In the genomic region with DNA sequence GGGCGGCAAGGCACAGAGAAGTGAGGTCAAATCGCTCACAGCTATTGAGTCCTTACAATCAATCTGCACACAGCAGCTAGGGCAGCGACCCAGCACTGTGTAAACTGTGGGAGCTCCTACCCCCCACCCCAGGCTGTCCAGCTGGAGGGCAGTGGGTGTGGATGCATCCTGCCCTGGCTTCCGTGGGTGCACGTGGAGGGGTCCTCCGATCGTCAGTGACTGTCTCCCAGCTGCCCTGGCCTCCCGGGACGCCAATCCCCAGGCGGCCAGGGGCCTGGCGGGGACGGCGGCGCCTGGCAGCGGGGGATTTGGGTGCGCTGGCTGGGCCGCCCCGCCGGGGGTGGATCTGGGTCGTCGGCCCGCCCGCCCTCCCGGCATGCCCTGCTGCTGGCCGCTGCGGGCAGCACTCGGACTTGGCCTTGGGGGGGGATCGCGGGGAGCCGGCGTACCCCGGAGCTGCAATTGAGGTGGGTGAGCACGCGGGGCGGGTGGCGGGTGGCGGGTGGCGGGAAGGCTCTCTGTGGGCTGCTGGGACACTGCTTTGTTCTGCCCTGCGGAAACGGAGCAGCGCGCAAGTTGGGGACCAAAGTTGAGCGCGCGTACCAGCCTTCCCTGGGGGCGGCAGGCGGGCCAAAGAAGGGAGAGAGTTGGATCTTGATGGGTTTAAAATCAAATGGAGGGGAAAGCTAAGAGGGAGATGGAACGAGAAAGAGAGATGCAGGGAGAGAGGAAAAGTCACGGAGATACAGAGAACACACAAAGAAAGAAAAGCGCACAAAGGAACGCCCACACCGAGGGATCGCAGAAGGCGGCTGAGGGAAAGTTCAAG, we compare ENCODE assay signal across 8 mouse cellular contexts. TPM values are rescaled to one million over a fixed set of nuclear protein-coding genes. Genes with fewer than 3 reads are reported as not detected.
DNase-seq lines count a peak whose midpoint lies in the region; ATAC-seq and TF ChIP-seq lines count a peak whose summit lies in the region.

Gene Tmem98, plus strand, starts transcription at position 183 of the 829 bp plus-strand sequence.

- H3K79me2 ChIP-seq in CH12.LX (replicated peaks; ENCODE audit: control insufficient read depth, extremely low read depth, insufficient read depth, poor library complexity, severe bottlenecking), result no peaks in the 10 kb centered on the region

- TF ChIP-seq EP300 in CH12.LX (IDR thresholded peaks at IDR 0.05; ENCODE audit: low read length), result no peak

- H3K36me3 ChIP-seq in CH12.LX (replicated peaks in 1 of 2; ENCODE audit: control insufficient read depth in 1 of 2, insufficient read depth in 1 of 2, low read length in 1 of 2), result peaks cover 0 to 18% of the 10 kb centered on the region in 2 experiments
- H3K36me3 ChIP-seq in embryonic facial prominence, embryonic 10.5 days (replicated peaks), result peaks cover 34% of the 10 kb centered on the region
- peaks cover 27% of the 10 kb centered on the region for H3K36me3 ChIP-seq in heart, embryonic 14.5 days (ENCODE audit: control insufficient read depth, insufficient read depth, low read length)
- peaks cover 6% of the 10 kb centered on the region; the same call in 1 of the 2 replicates for H3K36me3 ChIP-seq in stomach, embryonic 15.5 days

- no peak for TF ChIP-seq RAD21 in CH12.LX (IDR thresholded peaks at IDR 0.05; ENCODE audit: low read depth, low read length)

- peaks cover 17% of the 10 kb centered on the region for H3K27me3 ChIP-seq in CH12.LX (replicated peaks)
- no peaks in the 10 kb centered on the region for H3K27me3 ChIP-seq in embryonic facial prominence, embryonic 10.5 days (replicated peaks; ENCODE audit: low read depth, poor library complexity, severe bottlenecking)
- H3K27me3 ChIP-seq in heart, embryonic 14.5 days (ENCODE audit: control insufficient read depth, insufficient read depth, low read length), result no peaks in the 10 kb centered on the region
- no peaks in the 10 kb centered on the region for H3K27me3 ChIP-seq in stomach, embryonic 15.5 days (replicated peaks)

- H3K4me3 ChIP-seq in CH12.LX (replicated peaks in 1 of 3; ENCODE audit: low read depth in 2 of 3, low read length in 2 of 3, poor library complexity in 1 of 3), result peak within 1 kb of the TSS; percentile 53 to 65 (median 54)
- peak within 1 kb of the TSS; percentile 77 for H3K4me3 ChIP-seq in embryonic facial prominence, embryonic 10.5 days
- peak within 1 kb of the TSS; percentile 70 to 83 for H3K4me3 ChIP-seq in heart, embryonic 14.5 days (ENCODE audit: control insufficient read depth in 1 of 2, insufficient read depth in 1 of 2, low read depth in 1 of 2, low read length in 2 of 2)
- H3K4me3 ChIP-seq in stomach, embryonic 15.5 days (replicated peaks), result peak within 1 kb of the TSS; percentile 60

- dilution Hi-C loops in CH12.LX (cut with MboI; ENCODE audit: extremely low pct_ligation_motif_present, extremely low pct_unique_long_range_greater_than_20kb, low sequenced_read_pairs), result no loop called here

- in situ Hi-C loops in CH12.LX (cut with MboI; ENCODE audit: low pct_ligation_motif_present, low pct_unique_long_range_greater_than_20kb, low sequenced_read_pairs), result loop anchor here (5.0 to 25.0 kb wide), 3 partner anchors 113 to 523 kb away; no protein-coding TSS in a partner anchor

- peaks cover 10 to 28% of the 10 kb centered on the region in 2 experiments for H3K4me1 ChIP-seq in CH12.LX (ENCODE audit: control insufficient read depth in 1 of 2, insufficient read depth in 2 of 2)
- peaks cover 42% of the 10 kb centered on the region for H3K4me1 ChIP-seq in embryonic facial prominence, embryonic 10.5 days
- H3K4me1 ChIP-seq in heart, embryonic 14.5 days (ENCODE audit: control insufficient read depth in 2 of 2, insufficient read depth in 2 of 2, low read length in 2 of 2), result peaks cover 10 to 20% of the 10 kb centered on the region in 2 experiments
- H3K4me1 ChIP-seq in stomach, embryonic 15.5 days, result peaks cover 8% of the 10 kb centered on the region; the same call in 1 of the 2 replicates

- peak within 1 kb of the TSS; percentile 91 for H3K4me2 ChIP-seq in CH12.LX (ENCODE audit: insufficient read depth, low read depth, poor library complexity, severe bottlenecking)
- H3K4me2 ChIP-seq in heart, embryonic 14.5 days (ENCODE audit: low read length), result peak within 1 kb of the TSS; percentile 84
- H3K4me2 ChIP-seq in stomach, embryonic 15.5 days, result peak within 1 kb of the TSS; percentile 83

- no peaks in the 10 kb centered on the region for H3K9me3 ChIP-seq in CH12.LX (replicated peaks; ENCODE audit: low read length)
- H3K9me3 ChIP-seq in embryonic facial prominence, embryonic 10.5 days, result no peaks in the 10 kb centered on the region
- no peaks in the 10 kb centered on the region for H3K9me3 ChIP-seq in heart, embryonic 14.5 days (ENCODE audit: control insufficient read depth, low read length)
- H3K9me3 ChIP-seq in stomach, embryonic 15.5 days, result no peaks in the 10 kb centered on the region

- DNase-seq in CH12.LX (ENCODE audit: extremely low read depth), result no peak
- DNase-seq in NIH3T3 (ENCODE audit: low read depth), result peak; percentile 72
- DNase-seq in embryonic facial prominence, embryonic 10.5 days (ENCODE audit: low spot score), result peak; percentile 82
- DNase-seq in large intestine, adult 2 months (ENCODE audit: low read depth, low spot score), result no peak
- DNase-seq in lung, postnatal 14 days, result peak; percentile 50
- DNase-seq in MN1 (ENCODE audit: low spot score), result no peak

- no peak for TF ChIP-seq CTCF in CH12.LX (conservative IDR thresholded peaks at IDR 0.05 in 1 of 2, IDR thresholded peaks at IDR 0.05 in 1 of 2; ENCODE audit: low read depth in 2 of 2, low read length in 2 of 2)

- no peak for TF ChIP-seq POLR2A in CH12.LX (IDR thresholded peaks at IDR 0.05; ENCODE audit: low read depth, low read length)

- ATAC-seq in heart, embryonic 14.5 days (ENCODE audit: insufficient number of reproducible peaks, insufficient read depth, low FRiP score, low read depth), result peak; percentile 69
- ATAC-seq in stomach, embryonic 15.5 days (ENCODE audit: insufficient read depth, low FRiP score, low read depth), result peak; percentile 65; the same call in 1 of the 2 replicates

- WGBS in embryonic facial prominence, embryonic 10.5 days, result 2% methylated on average over 54 of the region's 54 CpGs
- 1% methylated on average over 45 of the region's 54 CpGs for WGBS in heart, embryonic 14.5 days
- WGBS in large intestine, adult 2 months, result 2% methylated on average over 54 of the region's 54 CpGs
- WGBS in stomach, embryonic 15.5 days, result 1% methylated on average over 51 of the region's 54 CpGs

- no peak within 1 kb of the TSS for H3K27ac ChIP-seq in CH12.LX (ENCODE audit: insufficient read depth, low read depth)
- peak within 1 kb of the TSS; percentile 99 for H3K27ac ChIP-seq in embryonic facial prominence, embryonic 10.5 days (replicated peaks)
- peak within 1 kb of the TSS; percentile 84 to 92 for H3K27ac ChIP-seq in heart, embryonic 14.5 days (replicated peaks in 1 of 2; ENCODE audit: control insufficient read depth in 1 of 2, insufficient read depth in 1 of 2, low read depth in 2 of 2, low read length in 2 of 2)
- peak within 1 kb of the TSS; percentile 88 for H3K27ac ChIP-seq in stomach, embryonic 15.5 days

- peak within 1 kb of the TSS; percentile 65 for H3K9ac ChIP-seq in CH12.LX (ENCODE audit: insufficient read depth, low read depth)
- peak within 1 kb of the TSS; percentile 89 for H3K9ac ChIP-seq in heart, embryonic 14.5 days (ENCODE audit: low read length)
- H3K9ac ChIP-seq in stomach, embryonic 15.5 days, result peak within 1 kb of the TSS; percentile 65

TF ChIP-seq in CH12.LX, 34 proteins besides CTCF, POLR2A, EP300 and RAD21:
- TF ChIP-seq SIN3A (IDR thresholded peaks at IDR 0.05; ENCODE audit: low read length), result 0 out of 2 replicates have a peak, but pooled peaks have one; percentile 45
- no peak for TF ChIP-seq MAFK (IDR thresholded peaks at IDR 0.05; ENCODE audit: insufficient replicate concordance, low read length)

RNA-seq across cellular contexts. Expression of gene Tmem98, which starts in this region (rescaled TPM):
- total RNA-seq in CH12.LX (2012; rRNA removed) (9.1 and 12.7 TPM in 2 replicates), CH12.LX (2014; rRNA removed) (21.3 and 23.6 TPM in 2 replicates)
- 15.6 and 18.4 TPM in 2 replicates for polyA plus RNA-seq in CH12.LX (2012; ENCODE audit: insufficient read length, low read depth)
- polyA plus RNA-seq in embryonic facial prominence, embryonic 10.5 days (2016; fragmentation: Nextera tagmentation; extraction: Ambion mirVana), result 120 and 125 TPM in 2 replicates
- polyA plus RNA-seq in heart, embryonic 14.5 days (2014; fragmentation: Nextera tagmentation; extraction: Ambion mirVana), result 93.3 and 97.6 TPM in 2 replicates
- 159 and 218 TPM in 2 replicates for polyA plus RNA-seq in large intestine, adult 2 months (2012; rRNA removed)
- polyA plus RNA-seq in stomach, embryonic 15.5 days (2015; fragmentation: Nextera tagmentation; extraction: Ambion mirVana), result 120 and 133 TPM in 2 replicates

Comparison
In these comparisons a context has a peak if more than half of its experiments do, and no peak if none do; other contexts are left out.
1. DNase-seq: peak in NIH3T3 (single experiment), embryonic facial prominence, embryonic 10.5 days (single experiment) and lung, postnatal 14 days (single experiment); none in CH12.LX (single experiment), large intestine, adult 2 months (single experiment) and MN1 (single experiment).
2. Peak in every context shown above with its lines, with median percentiles within 50 percentile points of each other: H3K4me2 ChIP-seq, H3K4me3 ChIP-seq and H3K9ac ChIP-seq.